Mouse (Mus musculus) megakaryocyte-erythroid progenitor cell, adult 5-6 weeks (primary cell): Measurements from ENCODE around the gene Gm9780. TPM values are rescaled to one million over a fixed set of nuclear protein-coding genes. Genes with fewer than 3 reads are reported as not detected.
"Not testable (repeated sequence)": the region's sequence is repeated elsewhere in the genome, so short reads cannot be mapped to it uniquely, and the experiment has no call there.

Experiments used
- ATAC-seq: replicated peaks from 2 replicates; pipeline ENCODE4 v1.8.0; 2016; ENCODE audit warnings: mild to moderate bottlenecking, inconsistent platforms; ENCODE audit not compliant: severe bottlenecking, poor library complexity, low FRiP score, low TSS enrichment
- total RNA-seq, 2 experiments: library from RNA; stranded (forward) in 1 of 2; stranded (reverse) in 1 of 2; fragments of 200-1000, 215-1000 nt in 1 of 2; fragments of >200 nt in 1 of 2; fragmentation: Nextera tagmentation in 1 of 2; gene quantifications; 2 replicates each; pipeline ENCODE4 v1.2.3; 2014 to 2017

The Gm9780 gene
- total RNA-seq (2014; fragmentation: Nextera tagmentation) = not detected in 2 replicates
- total RNA-seq (2017) = not detected in 2 replicates

GRCm38 (mm10) chr14:26042611-26043010 is at the start of gene Gm9780:
Gene Gm9780, minus strand, starts transcription at chr14:26042711.
- ATAC-seq = not testable (repeated sequence)

GRCm38 (mm10) chr14:26081997-26082396 is 39.5 kb upstream of the Gm9780 start, which contains the start of gene Cphx3:
Gene Cphx3, plus strand, starts transcription at chr14:26082297.
- ATAC-seq = not testable (repeated sequence)

- not testable (repeated sequence) for ATAC-seq
Observed at GRCm38 (mm10) chr14:26081216-26081615, 38.7 kb upstream of the Gm9780 start, which contains the start of gene Cphx2. Gene Cphx2, plus strand, starts transcription at chr14:26081516.

GRCm38 (mm10) chr14:26076620-26077390 is 34.3 kb upstream of the Gm9780 start:
- not testable (repeated sequence) for ATAC-seq

- peak; percentile 98 for ATAC-seq
Observed at GRCm38 (mm10) chr14:26067325-26067633, 24.8 kb upstream of the Gm9780 start, which contains the start of gene Tmem254c. Gene Tmem254c, minus strand, starts transcription at chr14:26067355.

- ATAC-seq = peak; percentile 89
Observed at GRCm38 (mm10) chr14:26066574-26067324, 24.2 kb upstream of the Gm9780 start.

GRCm38 (mm10) chr14:26059362-26059761 is 16.9 kb upstream of the Gm9780 start:
- not testable (repeated sequence) for ATAC-seq

- not testable (repeated sequence) for ATAC-seq
Observed at GRCm38 (mm10) chr14:26058184-26058583, 15.7 kb upstream of the Gm9780 start.

GRCm38 (mm10) chr14:26048767-26049166 is 6.3 kb upstream of the Gm9780 start:
- not testable (repeated sequence) for ATAC-seq

GRCm38 (mm10) chr14:26047026-26047425 is 4.5 kb upstream of the Gm9780 start:
- ATAC-seq = peak; percentile 81

- ATAC-seq = not testable (repeated sequence)
Observed at GRCm38 (mm10) chr14:26045007-26045406, 2.5 kb upstream of the Gm9780 start.

GRCm38 (mm10) chr14:26035439-26035838 is 7.1 kb downstream of the Gm9780 start:
- not testable (repeated sequence) for ATAC-seq

- ATAC-seq = not testable (repeated sequence)
Observed at GRCm38 (mm10) chr14:26034364-26034763, 8.1 kb downstream of the Gm9780 start.

- peak; percentile 72 for ATAC-seq
Observed at GRCm38 (mm10) chr14:26025653-26026052, 16.9 kb downstream of the Gm9780 start.

- ATAC-seq = not testable (repeated sequence)
Observed at GRCm38 (mm10) chr14:26022831-26023230, 19.7 kb downstream of the Gm9780 start.

- not testable (repeated sequence) for ATAC-seq
Observed at GRCm38 (mm10) chr14:26021555-26021954, 21.0 kb downstream of the Gm9780 start.

GRCm38 (mm10) chr14:26016414-26016813 is 26.1 kb downstream of the Gm9780 start:
- not testable (repeated sequence) for ATAC-seq

- ATAC-seq = not testable (repeated sequence)
Observed at GRCm38 (mm10) chr14:26007462-26007861, 35.0 kb downstream of the Gm9780 start.

GRCm38 (mm10) chr14:25981880-25982279 is 60.6 kb downstream of the Gm9780 start:
- ATAC-seq = not testable (repeated sequence)

GRCm38 (mm10) chr14:25979242-25979941 is 63.1 kb downstream of the Gm9780 start:
- ATAC-seq = not testable (repeated sequence)
